Mouse (Mus musculus) left cerebral cortex, adult 9 months (tissue): ENCODE results near the gene C1qtnf7.
A peak's percentile ranks its signal among the peaks of the same experiment; 100 is the strongest.

Experiments
- DNase-seq, 2 experiments: peaks; one replicate each; pipeline ENCODE4 v3.0.0; 2022; ENCODE audit warnings: low spot score in 2 of 2

The C1qtnf7 gene

DNA sequence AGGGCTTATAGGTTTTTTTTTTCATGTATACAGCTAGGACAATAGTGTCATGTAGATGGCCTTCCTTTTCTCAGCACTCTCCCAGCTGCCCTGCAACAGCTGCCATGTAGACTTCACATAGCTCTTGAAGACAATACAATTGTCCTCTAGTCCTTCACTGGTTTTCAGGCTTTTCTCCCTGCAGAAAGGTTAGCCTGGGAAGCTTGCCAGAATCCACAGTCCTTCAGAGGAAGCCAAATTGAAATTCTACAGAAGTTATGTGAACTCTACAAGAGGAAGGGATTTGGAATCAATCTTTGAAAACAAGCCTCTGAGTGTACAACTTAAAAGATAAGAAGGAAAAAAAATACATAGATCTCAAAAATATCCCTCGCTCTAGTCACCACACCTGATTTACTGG is 94.4 kb downstream of the C1qtnf7 start:
- no peak for DNase-seq

DNA sequence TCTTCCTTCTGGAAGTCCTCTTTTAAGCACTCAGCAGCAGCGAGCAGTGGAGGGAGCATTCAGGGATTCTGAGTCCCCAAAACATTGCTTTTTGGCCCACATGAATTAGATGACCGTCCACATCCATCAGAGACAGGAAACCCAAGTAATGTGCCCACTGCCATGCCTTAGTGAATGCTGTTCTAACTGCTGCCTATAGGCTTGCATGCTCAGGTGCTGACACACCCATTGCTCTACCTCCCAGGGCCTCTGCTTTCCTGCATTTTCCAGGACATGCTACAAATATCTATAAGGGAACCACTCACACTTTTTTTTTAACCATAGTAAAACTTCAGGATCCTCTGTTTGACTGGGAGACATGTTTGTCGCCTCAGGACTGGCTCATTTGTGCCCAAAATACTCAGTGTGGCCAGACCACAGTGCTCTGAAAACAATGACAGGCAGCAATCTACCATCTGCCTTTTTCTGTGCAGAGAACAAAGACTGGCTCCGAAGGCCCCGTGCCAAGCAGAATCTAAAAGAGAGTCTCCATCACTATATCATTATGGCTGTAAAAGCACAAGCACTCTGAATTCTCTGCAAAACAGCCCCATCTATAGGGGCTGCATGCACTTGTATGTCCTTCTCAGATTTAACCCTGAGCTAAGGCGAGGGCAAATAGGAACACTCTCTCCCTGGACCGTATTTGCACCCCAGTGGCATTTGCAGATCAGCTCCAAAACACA is 106.4 kb downstream of the C1qtnf7 start:
- peak in 1 of 2 experiments; percentile 15 for DNase-seq

DNA sequence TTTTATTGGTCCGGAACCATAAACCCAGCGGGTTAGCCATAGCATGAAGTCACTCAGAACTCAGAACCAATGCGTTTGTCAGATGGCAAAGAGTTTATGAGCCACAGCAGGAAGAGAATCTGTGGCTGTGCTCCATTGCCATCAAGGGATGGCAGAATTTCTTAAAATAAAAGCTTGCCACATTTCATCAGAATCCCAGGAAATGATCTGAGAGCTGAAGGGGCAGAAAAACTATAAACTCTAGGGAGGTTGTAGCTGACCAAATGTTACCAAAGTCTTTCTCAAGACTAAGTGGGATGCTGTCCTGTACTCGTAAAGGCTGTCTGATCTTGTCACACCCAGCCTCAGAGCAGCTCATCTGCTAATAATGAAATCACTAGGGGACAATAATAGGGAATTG is 110.1 kb downstream of the C1qtnf7 start:
- DNase-seq = no peak

DNA sequence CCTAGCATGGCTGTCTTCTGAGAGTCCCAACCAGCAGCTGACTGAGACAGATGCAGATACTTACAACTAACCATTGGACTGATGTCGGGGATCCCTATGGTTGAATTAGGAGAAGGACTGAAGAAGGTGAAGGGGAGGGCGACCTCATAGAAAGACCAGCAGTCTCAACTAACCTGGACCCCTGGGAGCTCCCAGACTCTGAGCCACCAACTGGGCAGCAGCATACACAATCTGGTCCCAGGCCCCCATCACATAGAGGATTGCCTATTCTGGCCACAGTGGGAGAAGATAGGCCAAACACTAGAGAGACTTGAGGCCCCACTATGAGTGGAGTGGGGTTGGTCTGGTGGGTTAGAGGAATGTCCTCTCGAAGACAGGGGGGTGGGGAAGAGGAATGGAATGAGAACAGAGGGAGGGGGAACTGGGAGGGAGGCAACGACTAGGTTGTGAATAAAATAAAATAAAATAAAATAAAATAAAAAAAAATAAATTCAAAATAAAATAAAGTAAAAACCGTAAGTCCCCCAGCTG is 118.8 kb downstream of the C1qtnf7 start:
- no peak for DNase-seq

DNA sequence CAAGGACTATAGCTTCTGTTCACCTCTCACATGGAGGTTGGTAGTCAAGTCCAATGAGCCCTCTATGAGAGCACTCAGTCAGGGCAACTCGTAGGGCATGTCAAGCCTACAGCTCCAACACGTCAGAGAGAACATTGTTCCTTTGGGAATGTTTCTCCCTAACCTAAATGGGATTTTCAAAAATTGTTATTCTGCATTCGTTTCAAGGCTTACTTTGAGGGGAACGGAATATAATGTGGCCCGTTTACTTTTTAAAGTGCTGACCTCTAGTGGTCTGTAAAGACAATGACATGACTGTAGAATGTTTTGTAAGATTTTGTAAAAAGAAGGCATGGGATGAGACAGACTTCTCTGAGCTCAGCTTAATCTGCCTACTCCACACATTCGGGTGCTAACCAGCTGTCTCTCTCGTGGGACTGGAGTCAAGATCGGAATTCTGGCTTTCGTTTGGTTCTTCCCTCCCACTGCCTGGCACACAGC is 119.3 kb downstream of the C1qtnf7 start:
- DNase-seq = peak; percentile 35 to 74

DNA sequence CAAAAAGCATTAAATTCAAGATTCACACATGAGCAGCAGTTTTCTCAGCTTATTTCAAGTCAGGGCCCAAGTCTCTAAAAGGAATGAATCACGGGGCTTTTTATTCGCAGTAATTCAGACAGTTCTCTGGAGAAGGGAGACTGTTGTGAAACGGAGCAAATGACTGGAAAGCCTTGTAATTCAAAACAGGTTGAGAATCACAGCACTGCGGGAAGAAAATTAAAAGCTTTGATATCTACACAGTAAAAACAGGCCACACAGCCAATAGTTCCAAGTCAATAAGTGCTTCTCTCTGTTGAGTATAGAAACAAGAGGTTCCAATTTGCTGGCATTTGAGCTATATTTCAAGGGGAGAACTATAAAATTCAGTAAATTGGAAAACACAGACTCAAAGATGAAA is 129.7 kb downstream of the C1qtnf7 start:
- no peak for DNase-seq

DNA sequence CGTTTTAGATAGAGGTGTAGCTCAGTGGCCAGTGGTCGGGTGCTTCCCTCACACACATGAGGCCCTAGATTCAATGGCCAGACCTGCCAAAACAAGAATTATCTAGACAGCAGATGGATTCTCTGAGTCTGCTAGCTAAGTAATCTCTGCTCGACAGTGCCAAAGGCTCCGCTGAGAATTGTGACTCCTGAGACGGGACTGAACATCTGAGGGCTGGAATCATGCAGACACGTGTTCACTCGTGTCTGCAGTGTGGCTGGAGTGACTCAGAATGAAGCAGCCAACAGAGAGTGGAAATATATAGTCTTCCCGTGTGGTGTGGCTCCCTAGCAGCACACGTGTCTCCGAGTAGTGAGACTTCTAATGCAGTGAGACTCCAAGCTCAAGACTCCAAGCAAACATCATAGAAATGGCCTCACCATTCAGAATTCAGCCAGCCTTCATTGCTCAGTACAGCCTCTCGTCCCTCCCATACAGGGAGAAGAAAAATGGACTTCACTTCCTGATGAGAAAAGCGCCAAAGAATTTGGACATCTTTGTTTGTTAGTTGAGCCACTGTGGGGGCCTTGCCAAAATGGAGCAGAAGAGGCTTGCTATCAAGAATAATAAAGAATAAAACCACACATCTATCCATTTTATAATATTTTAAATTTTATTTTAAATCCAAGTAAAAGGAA is 131.9 kb downstream of the C1qtnf7 start:
- no peak for DNase-seq

DNA sequence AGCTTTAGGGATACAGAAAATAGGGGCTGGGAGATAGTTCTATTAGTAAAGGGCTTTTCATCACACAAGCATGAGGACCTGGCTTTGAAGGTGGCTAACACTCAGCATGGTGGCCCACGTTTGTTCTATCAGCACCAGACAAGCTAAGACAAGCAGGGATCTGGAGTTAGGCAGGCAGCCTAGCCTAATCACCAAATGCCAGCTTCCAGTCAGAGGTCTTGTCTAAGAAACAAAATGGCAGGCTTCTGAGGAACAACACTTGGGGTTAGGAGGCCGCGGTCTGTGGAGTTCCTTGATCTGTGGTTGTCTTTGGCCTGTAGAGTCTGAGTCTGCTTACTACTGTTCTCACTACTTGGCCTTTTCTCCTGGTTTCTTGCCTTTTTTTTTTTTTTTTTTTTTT is 146.2 kb downstream of the C1qtnf7 start:
- DNase-seq = no peak

DNA sequence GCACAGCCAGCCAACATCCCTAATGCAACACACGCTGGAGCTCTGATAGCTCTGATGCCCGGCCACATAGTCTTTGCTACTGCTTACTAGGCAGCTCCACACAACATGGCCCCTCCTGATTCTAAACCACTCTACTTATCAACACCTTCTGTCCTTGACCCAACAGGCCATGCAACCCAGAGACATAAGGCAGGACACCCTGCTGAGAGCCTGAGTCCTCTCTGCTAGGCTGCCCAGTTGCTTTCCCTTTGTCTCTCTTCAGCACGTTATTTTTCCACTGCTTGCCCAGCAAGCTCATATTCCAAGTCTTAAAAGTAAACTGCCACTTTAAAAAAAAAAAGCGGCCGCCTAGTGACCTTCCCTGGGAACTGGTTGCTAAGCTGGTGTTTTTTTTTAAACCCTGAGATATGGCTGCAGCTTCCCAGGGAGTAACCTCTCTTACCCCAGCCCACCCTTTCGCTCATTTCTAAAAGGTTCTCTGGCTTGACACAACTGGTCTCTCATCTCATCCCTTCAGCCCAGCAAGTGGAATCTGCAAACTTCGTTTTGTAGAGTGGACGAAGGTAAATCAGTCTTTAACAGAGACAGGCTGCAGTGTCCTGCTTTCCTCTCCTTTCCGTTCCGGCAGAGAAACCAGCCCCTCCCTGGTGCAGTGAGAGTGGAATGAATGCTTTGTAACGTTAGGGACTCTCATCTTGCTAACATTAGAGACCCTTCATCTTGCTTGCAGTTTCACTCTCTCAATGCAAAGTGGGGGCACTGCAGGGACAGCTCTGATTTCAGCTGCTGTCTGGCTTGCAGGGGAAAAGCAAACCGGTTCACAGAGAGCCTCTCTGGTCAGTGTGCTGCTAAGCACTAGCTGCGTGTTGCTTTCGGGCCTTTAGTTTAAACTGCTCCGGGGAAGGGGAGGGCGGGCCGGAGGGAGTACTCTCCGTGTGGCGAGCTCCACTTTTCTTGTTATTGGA is 146.9 kb downstream of the C1qtnf7 start, which contains the start of gene Cc2d2a:
Gene Cc2d2a, plus strand, starts transcription at position 350 of the 965 bp plus-strand sequence.
- DNase-seq = peak in 1 of 2 experiments; percentile 30

DNA sequence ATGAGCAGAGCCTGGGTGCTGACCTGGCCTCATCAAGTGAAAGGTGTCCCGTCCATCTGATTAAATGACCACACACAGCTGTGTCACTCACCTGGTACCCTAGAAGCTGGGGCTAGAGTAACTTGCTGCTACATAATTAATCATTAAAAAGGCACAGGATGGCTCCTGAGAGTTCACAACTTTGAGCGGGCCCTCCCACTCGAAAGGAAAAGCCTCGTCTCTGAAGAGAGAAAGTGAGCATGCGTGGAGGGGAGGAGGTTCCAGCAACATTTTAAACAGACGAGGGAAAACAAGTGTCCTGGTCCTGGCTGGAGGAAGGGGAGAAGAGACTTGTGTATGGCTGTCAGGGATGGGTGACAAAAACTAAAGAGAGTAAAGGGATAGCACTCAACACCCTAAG is 148.2 kb downstream of the C1qtnf7 start:
- DNase-seq = no peak

DNA sequence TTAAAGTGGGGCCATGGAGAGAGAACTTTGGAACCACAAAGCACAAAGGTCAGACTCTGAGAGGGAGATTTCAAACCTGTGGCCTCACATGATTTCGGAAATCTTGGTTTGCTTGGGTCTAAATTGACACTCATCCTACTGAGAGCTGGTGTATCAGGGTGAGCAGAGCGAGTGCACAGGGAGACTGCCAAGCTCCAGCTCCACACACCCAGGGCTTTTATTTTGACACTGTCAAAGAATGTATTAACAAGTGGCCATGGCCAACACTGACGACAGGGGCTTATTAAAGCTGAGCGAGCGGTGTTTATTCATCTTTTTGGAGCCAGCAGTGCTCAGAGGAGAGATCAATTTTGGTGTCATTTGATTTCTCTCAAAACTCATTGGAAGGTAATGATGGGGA is 149.8 kb downstream of the C1qtnf7 start:
- no peak for DNase-seq
